Mouse (Mus musculus): ENCODE results near the gene Slc25a36. TPM values are rescaled to one million over a fixed set of nuclear protein-coding genes. Genes with fewer than 3 reads are reported as not detected.

Slc25a36 gene
- polyA plus RNA-seq (2015; fragmentation: Nextera tagmentation; extraction: Ambion mirVana), result 66.0 and 73.3 TPM in 2 replicates

- peak; percentile 99 for ATAC-seq
- H3K4me2 ChIP-seq, result peak within 1 kb of the TSS; percentile 68
- 1% methylated on average over 80 of the region's 91 CpGs for WGBS
- peak within 1 kb of the TSS; percentile 88 for H3K9ac ChIP-seq
- no peaks in the 10 kb centered on the region for H3K9me3 ChIP-seq (replicated peaks)
- 0 out of 2 replicates have a peak, but pooled peaks cover 6% of the 10 kb centered on the region for H3K36me3 ChIP-seq (ENCODE audit: poor library complexity, severe bottlenecking)
- H3K27me3 ChIP-seq, result no peaks in the 10 kb centered on the region
- H3K4me1 ChIP-seq, result peaks cover 16% of the 10 kb centered on the region
- H3K4me3 ChIP-seq, result peak within 1 kb of the TSS; percentile 91
- H3K27ac ChIP-seq, result peak within 1 kb of the TSS; percentile 78
Measured at GRCm38 (mm10) chr9:97110571-97111390, at the start of gene Slc25a36. Slc25a36 (minus strand) TSS chr9:97111157.

- Histone ChIP-seq H3K9me3 (replicated peaks) (no peaks in the 10 kb centered on the region), H3K4me1 (no peaks in the 10 kb centered on the region), H3K36me3 (ENCODE audit: poor library complexity, severe bottlenecking) (no peaks in the 10 kb centered on the region), H3K27me3 (no peaks in the 10 kb centered on the region), H3K27ac (no peak overlapping the region), H3K4me2 (no peak overlapping the region), H3K9ac (no peak overlapping the region), H3K4me3 (no peak overlapping the region)
- ATAC-seq, result no peak
- WGBS, result 78% methylated on average over 3 of the region's 3 CpGs
Measured at GRCm38 (mm10) chr9:97158412-97158811, 47.5 kb upstream of the Slc25a36 start.

GRCm38 (mm10) chr9:97155981-97156380 is 45.0 kb upstream of the Slc25a36 start:
- no peak overlapping the region for H3K27ac ChIP-seq
- WGBS, result 87% methylated on average over 3 of the region's 3 CpGs
- no peaks in the 10 kb centered on the region for H3K9me3 ChIP-seq (replicated peaks)
- H3K4me3 ChIP-seq, result no peak overlapping the region
- H3K9ac ChIP-seq, result no peak overlapping the region
- no peaks in the 10 kb centered on the region for H3K4me1 ChIP-seq
- H3K27me3 ChIP-seq, result no peaks in the 10 kb centered on the region
- ATAC-seq, result no peak
- H3K36me3 ChIP-seq (ENCODE audit: poor library complexity, severe bottlenecking), result no peaks in the 10 kb centered on the region
- no peak overlapping the region for H3K4me2 ChIP-seq

- no peaks in the 10 kb centered on the region for H3K9me3 ChIP-seq (replicated peaks)
- ATAC-seq, result no peak
Measured at GRCm38 (mm10) chr9:97154956-97155355, 44.0 kb upstream of the Slc25a36 start.

GRCm38 (mm10) chr9:97153006-97153405 is 42.0 kb upstream of the Slc25a36 start:
- Histone ChIP-seq H3K36me3 (ENCODE audit: poor library complexity, severe bottlenecking) (no peaks in the 10 kb centered on the region), H3K4me3 (no peak overlapping the region), H3K27ac (no peak overlapping the region), H3K9ac (no peak overlapping the region), H3K4me1 (no peaks in the 10 kb centered on the region), H3K9me3 (replicated peaks) (no peaks in the 10 kb centered on the region), H3K27me3 (no peaks in the 10 kb centered on the region), H3K4me2 (no peak overlapping the region)
- 87% methylated on average over 3 of the region's 3 CpGs for WGBS
- ATAC-seq, result no peak

More at GRCm38 (mm10) chr9:97154956-97155355, 44.0 kb upstream of the Slc25a36 start:
- Histone ChIP-seq H3K4me2 (no peak overlapping the region), H3K36me3 (ENCODE audit: poor library complexity, severe bottlenecking) (no peaks in the 10 kb centered on the region), H3K9ac (no peak overlapping the region), H3K27ac (no peak overlapping the region), H3K4me3 (no peak overlapping the region), H3K27me3 (no peaks in the 10 kb centered on the region), H3K4me1 (no peaks in the 10 kb centered on the region)
- 90% methylated on average over 4 of the region's 4 CpGs for WGBS

GRCm38 (mm10) chr9:97147270-97147669 is 36.3 kb upstream of the Slc25a36 start:
- H3K27ac ChIP-seq, result no peak overlapping the region
- no peaks in the 10 kb centered on the region for H3K27me3 ChIP-seq
- H3K9me3 ChIP-seq (replicated peaks), result no peaks in the 10 kb centered on the region
- WGBS, result 78% methylated on average over 2 of the region's 2 CpGs
- no peak overlapping the region for H3K4me3 ChIP-seq
- no peak overlapping the region for H3K9ac ChIP-seq
- H3K36me3 ChIP-seq (ENCODE audit: poor library complexity, severe bottlenecking), result no peaks in the 10 kb centered on the region
- no peak for ATAC-seq
- H3K4me1 ChIP-seq, result no peaks in the 10 kb centered on the region
- no peak overlapping the region for H3K4me2 ChIP-seq

- no peaks in the 10 kb centered on the region for H3K27me3 ChIP-seq
- H3K4me3 ChIP-seq, result no peak overlapping the region
- H3K9ac ChIP-seq, result no peak overlapping the region
- H3K36me3 ChIP-seq (ENCODE audit: poor library complexity, severe bottlenecking), result no peaks in the 10 kb centered on the region
- H3K4me2 ChIP-seq, result no peak overlapping the region
- no peaks in the 10 kb centered on the region for H3K9me3 ChIP-seq (replicated peaks)
- H3K4me1 ChIP-seq, result no peaks in the 10 kb centered on the region
- ATAC-seq, result no peak
- 78% methylated on average over 6 of the region's 6 CpGs for WGBS
- H3K27ac ChIP-seq, result no peak overlapping the region
Measured at GRCm38 (mm10) chr9:97145351-97145750, 34.4 kb upstream of the Slc25a36 start.

- no peak for ATAC-seq
- 94% methylated on average over 5 of the region's 5 CpGs for WGBS
Measured at GRCm38 (mm10) chr9:97143416-97143815, 32.5 kb upstream of the Slc25a36 start.

GRCm38 (mm10) chr9:97142558-97142957 is 31.6 kb upstream of the Slc25a36 start:
- no peak overlapping the region for H3K9ac ChIP-seq
- H3K27me3 ChIP-seq, result no peaks in the 10 kb centered on the region
- no peaks in the 10 kb centered on the region for H3K4me1 ChIP-seq
- no peak overlapping the region for H3K4me3 ChIP-seq
- H3K36me3 ChIP-seq (ENCODE audit: poor library complexity, severe bottlenecking), result no peaks in the 10 kb centered on the region
- H3K27ac ChIP-seq, result no peak overlapping the region
- no peak overlapping the region for H3K4me2 ChIP-seq
- H3K9me3 ChIP-seq (replicated peaks), result no peaks in the 10 kb centered on the region
- ATAC-seq, result no peak
- WGBS, result 92% methylated on average over 1 of the region's 1 CpGs

More at GRCm38 (mm10) chr9:97143416-97143815, 32.5 kb upstream of the Slc25a36 start:
- H3K9me3 ChIP-seq (replicated peaks), result no peaks in the 10 kb centered on the region
- no peak overlapping the region for H3K4me3 ChIP-seq
- H3K4me1 ChIP-seq, result no peaks in the 10 kb centered on the region
- H3K27me3 ChIP-seq, result no peaks in the 10 kb centered on the region
- no peak overlapping the region for H3K27ac ChIP-seq
- H3K4me2 ChIP-seq, result no peak overlapping the region
- no peak overlapping the region for H3K9ac ChIP-seq
- no peaks in the 10 kb centered on the region for H3K36me3 ChIP-seq (ENCODE audit: poor library complexity, severe bottlenecking)

GRCm38 (mm10) chr9:97141723-97142122 is 30.8 kb upstream of the Slc25a36 start:
- Histone ChIP-seq H3K9ac (no peak overlapping the region), H3K4me3 (no peak overlapping the region), H3K27me3 (no peaks in the 10 kb centered on the region), H3K27ac (no peak overlapping the region), H3K36me3 (ENCODE audit: poor library complexity, severe bottlenecking) (no peaks in the 10 kb centered on the region), H3K9me3 (replicated peaks) (no peaks in the 10 kb centered on the region), H3K4me2 (no peak overlapping the region), H3K4me1 (no peaks in the 10 kb centered on the region)
- no peak for ATAC-seq
- 59% methylated on average over 2 of the region's 2 CpGs for WGBS

GRCm38 (mm10) chr9:97140145-97140932 is 29.4 kb upstream of the Slc25a36 start:
- no peaks in the 10 kb centered on the region for H3K27me3 ChIP-seq
- H3K9me3 ChIP-seq (replicated peaks), result no peaks in the 10 kb centered on the region
- H3K4me3 ChIP-seq, result no peak overlapping the region
- no peaks in the 10 kb centered on the region for H3K4me1 ChIP-seq
- no peak for ATAC-seq
- no peak overlapping the region for H3K9ac ChIP-seq
- H3K27ac ChIP-seq, result no peak overlapping the region
- H3K36me3 ChIP-seq (ENCODE audit: poor library complexity, severe bottlenecking), result no peaks in the 10 kb centered on the region
- H3K4me2 ChIP-seq, result no peak overlapping the region
- WGBS, result 93% methylated on average over 10 of the region's 10 CpGs

- ATAC-seq, result no peak
- no peaks in the 10 kb centered on the region for H3K36me3 ChIP-seq (ENCODE audit: poor library complexity, severe bottlenecking)
- 91% methylated on average over 4 of the region's 4 CpGs for WGBS
Measured at GRCm38 (mm10) chr9:97137678-97138077, 26.7 kb upstream of the Slc25a36 start.

More at GRCm38 (mm10) chr9:97137678-97138077, 26.7 kb upstream of the Slc25a36 start:
- Histone ChIP-seq H3K27ac (no peak overlapping the region), H3K9ac (no peak overlapping the region), H3K4me2 (no peak overlapping the region), H3K4me1 (no peaks in the 10 kb centered on the region), H3K4me3 (no peak overlapping the region), H3K9me3 (replicated peaks) (no peaks in the 10 kb centered on the region), H3K27me3 (no peaks in the 10 kb centered on the region)
